Mouse (Mus musculus) liver, adult 2 months (tissue): ENCODE measurements around the gene Arhgap33.

Experiments
- CTCF ChIP-seq: fragments of 200-500 bp; IDR thresholded peaks from 2 replicates; pipeline ENCODE4 v1.5.1; 2011; ENCODE audit warnings: low read depth, low read length, control low read depth
- POLR2A ChIP-seq: fragments of 200-500 bp; IDR thresholded peaks from 2 replicates; pipeline ENCODE4 v1.6.1; 2011; ENCODE audit warnings: low read length, control low read depth; ENCODE audit not compliant: insufficient read depth; ENCODE audit errors: extremely low read depth

DNA sequence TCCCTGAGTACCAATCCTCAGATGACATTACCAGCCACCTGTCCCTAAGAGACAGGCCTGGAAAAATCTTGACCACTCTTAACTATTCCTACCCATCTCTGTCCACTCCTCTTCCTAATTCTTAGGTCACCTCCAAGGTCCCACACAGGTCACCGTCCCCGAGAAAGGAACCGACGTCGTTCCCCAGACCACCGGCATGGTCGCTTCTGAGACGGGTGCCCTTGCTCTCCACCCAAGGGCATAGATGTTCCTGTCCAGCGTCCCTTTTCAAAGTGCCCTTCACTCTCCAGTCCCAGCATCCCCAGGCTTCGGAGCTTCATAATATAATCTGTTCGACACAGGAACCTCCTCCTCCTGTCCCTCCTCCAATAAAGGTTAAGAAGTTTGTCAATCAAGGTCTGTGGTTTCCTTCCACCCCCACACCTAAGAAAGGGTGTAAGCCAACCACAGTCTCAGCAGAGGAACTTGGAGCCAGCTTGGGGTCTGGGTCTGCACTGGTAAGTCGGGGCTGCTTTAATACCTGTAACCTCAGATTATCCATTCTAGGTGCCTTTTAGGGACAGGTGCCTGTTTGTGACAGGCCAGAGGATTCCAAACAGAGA, 30.2 kb upstream of the Arhgap33 start, which contains the start of gene Igflr1:
- TF ChIP-seq POLR2A, result no peak
- no peak for TF ChIP-seq CTCF
